ENCODE assay signal across 22 mouse cellular contexts in the genomic region with DNA sequence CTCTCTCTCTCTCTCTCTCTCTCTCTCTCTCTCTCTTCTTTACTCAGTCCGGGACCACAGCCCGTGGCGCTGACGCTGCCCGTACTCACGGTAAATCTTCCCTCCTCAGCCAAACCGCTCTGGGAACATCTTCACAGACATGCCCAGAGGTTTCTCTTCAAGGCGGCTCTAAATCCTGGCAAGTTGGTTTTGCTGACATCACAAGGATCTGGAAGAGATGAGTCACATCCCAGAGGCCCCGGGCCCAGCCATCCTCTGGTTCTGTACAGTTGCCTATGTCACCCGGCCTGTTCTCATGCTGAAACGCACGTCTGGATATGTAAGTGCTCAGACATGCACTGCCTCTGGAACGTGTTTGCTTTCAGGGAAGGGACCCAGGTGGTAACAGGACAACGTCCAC. TPM values are rescaled to one million over a fixed set of nuclear protein-coding genes. Genes with fewer than 3 reads are reported as not detected.
DNase-seq lines count a peak whose midpoint lies in the region; TF ChIP-seq lines count a peak whose summit lies in the region.
"Had no signal": no experiment of that assay in that cellular context is flagged by ENCODE, and none has a peak within 500 bp of the region (broad histone marks: within the 10 kb centered on the region; RNA-seq: fewer than 3 reads in every experiment).

No protein-coding gene starts in this region.

- TF ChIP-seq POLR2A in brain, embryonic 14.5 days (IDR thresholded peaks at IDR 0.05; ENCODE audit: borderline replicate concordance, extremely low read depth, insufficient read depth, insufficient read length, poor library complexity, severe bottlenecking) = no peak

- DNase-seq in adrenal gland, adult (ENCODE audit: inconsistent age in 2 of 2, low spot score in 1 of 2) = peak; percentile 58 to 75
- no peak for DNase-seq in adrenal gland, postnatal 4 days (ENCODE audit: low spot score in 2 of 2)
- peak; percentile 15 for DNase-seq in Muller cell, postnatal 12 days (ENCODE audit: inconsistent ontology term)
- peak; percentile 20 for DNase-seq in adrenal gland, postnatal 10 days
- peak; percentile 42 for DNase-seq in brain, embryonic 14.5 days (ENCODE audit: low read depth)
- no peak for DNase-seq in kidney, postnatal 25 days
- DNase-seq in ovary, postnatal 14 days (ENCODE audit: low spot score) = no peak
- DNase-seq in cerebellum, adult 11-12 months = no peak
- DNase-seq: cerebellum, adult 9-10 months; cerebellum, postnatal 36 days; gastrocnemius, postnatal 36 days; heart, adult 2 months; kidney, adult 8-10 months; lung, embryonic 14.5 days; lung, postnatal 14 days; right cerebral cortex, adult 18-20 months; right cerebral cortex, postnatal 4 days; thymus, postnatal 14 days had no signal

- TF ChIP-seq CTCF in brain, embryonic 14.5 days (IDR thresholded peaks at IDR 0.05; ENCODE audit: borderline replicate concordance, extremely low read depth, insufficient read depth, insufficient read length) = no peak

RNA-seq across cellular contexts. Expression of a gene that starts 4.0 kb away (rescaled TPM):
- total RNA-seq in adrenal gland, postnatal 4 days (2021) = 1 to 10 TPM; 7.1 to 8.3 TPM
- 1 to 10 TPM; 3.8 to 5.7 TPM for total RNA-seq in adrenal gland, postnatal 10 days (2021)
- polyA plus RNA-seq in brain, embryonic 14.5 days (2012; rRNA removed) = 31.8 and 51.5 TPM in 2 replicates
- total RNA-seq: hematopoietic stem cell, adult 5-6 weeks; neutrophil, adult 5-6 weeks had no signal
- polyA plus RNA-seq: CD4-positive, CD25-positive, alpha-beta regulatory T cell, adult 4 months; heart, postnatal 0 days had no signal

RNA-seq across cellular contexts. Expression of a gene that starts 54.4 kb away (rescaled TPM):
- total RNA-seq in adrenal gland, postnatal 4 days (2021) = 10 to 100 TPM; 11.6 to 12.2 TPM
- total RNA-seq in adrenal gland, postnatal 10 days (2021) = 1 to 10 TPM; 7.6 to 8.6 TPM
- polyA plus RNA-seq in brain, embryonic 14.5 days (2012; rRNA removed) = 10.4 and 13.3 TPM in 2 replicates

Comparison
In these comparisons a context has a peak if more than half of its experiments do, and no peak if none do; other contexts are left out.
1. DNase-seq: peak in adrenal gland, adult (2 of 2), Muller cell, postnatal 12 days (single experiment), adrenal gland, postnatal 10 days (single experiment) and brain, embryonic 14.5 days (single experiment); none in adrenal gland, postnatal 4 days (0 of 2), kidney, postnatal 25 days (0 of 2), ovary, postnatal 14 days (single experiment) and cerebellum, adult 11-12 months (single experiment).